Mouse (Mus musculus): ENCODE results near the gene Exoc6b. TPM values are rescaled to one million over a fixed set of nuclear protein-coding genes. Genes with fewer than 3 reads are reported as not detected.

Exoc6b gene
- polyA plus RNA-seq, 1 experiment from 2014 or later = 2.7 TPM

GRCm38 (mm10) chr6:85057641-85058040 lies 11.7 kb downstream of the Exoc6b start:
- Histone ChIP-seq H3K4me2 (no peak overlapping the region), H3K36me3 (replicated peaks) (no peaks in the 10 kb centered on the region), H3K27ac (replicated peaks) (no peak overlapping the region), H3K27me3 (no peaks in the 10 kb centered on the region), H3K4me3 (replicated peaks) (no peak overlapping the region), H3K9me3 (replicated peaks) (no peaks in the 10 kb centered on the region), H3K4me1 (replicated peaks) (no peaks in the 10 kb centered on the region), H3K9ac (no peak overlapping the region)
- ATAC-seq (ENCODE audit: insufficient read depth) = no peak
- 51% methylated on average over 1 of the region's 1 CpGs for WGBS (ENCODE audit: insufficient replicate concordance)

- H3K4me3 ChIP-seq (replicated peaks) = no peak overlapping the region
- 25% methylated on average over 4 of the region's 4 CpGs for WGBS (ENCODE audit: insufficient replicate concordance)
- no peaks in the 10 kb centered on the region for H3K4me1 ChIP-seq (replicated peaks)
- no peak overlapping the region for H3K27ac ChIP-seq (replicated peaks)
- H3K27me3 ChIP-seq = no peaks in the 10 kb centered on the region
- no peak overlapping the region for H3K9ac ChIP-seq
- ATAC-seq (ENCODE audit: insufficient read depth) = no peak
- no peaks in the 10 kb centered on the region for H3K9me3 ChIP-seq (replicated peaks)
- H3K4me2 ChIP-seq = no peak overlapping the region
- no peaks in the 10 kb centered on the region for H3K36me3 ChIP-seq (replicated peaks)
These were observed 18.2 kb downstream of the Exoc6b start for GRCm38 (mm10) chr6:85051109-85051508.

GRCm38 (mm10) chr6:85046531-85046930 lies 22.8 kb downstream of the Exoc6b start:
- H3K4me2 ChIP-seq = no peak overlapping the region
- no peak overlapping the region for H3K27ac ChIP-seq (replicated peaks)
- H3K36me3 ChIP-seq (replicated peaks) = no peaks in the 10 kb centered on the region
- H3K27me3 ChIP-seq = no peaks in the 10 kb centered on the region
- no peak overlapping the region for H3K9ac ChIP-seq
- H3K4me3 ChIP-seq (replicated peaks) = no peak overlapping the region
- ATAC-seq (ENCODE audit: insufficient read depth) = no peak
- 58% methylated on average over 3 of the region's 3 CpGs for WGBS (ENCODE audit: insufficient replicate concordance)
- H3K4me1 ChIP-seq (replicated peaks) = no peaks in the 10 kb centered on the region
- no peaks in the 10 kb centered on the region for H3K9me3 ChIP-seq (replicated peaks)

GRCm38 (mm10) chr6:85044621-85045152 lies 24.6 kb downstream of the Exoc6b start:
- H3K4me3 ChIP-seq (replicated peaks) = no peak overlapping the region
- H3K27me3 ChIP-seq = no peaks in the 10 kb centered on the region
- no peak for ATAC-seq (ENCODE audit: insufficient read depth)
- no peaks in the 10 kb centered on the region for H3K36me3 ChIP-seq (replicated peaks)
- no peak overlapping the region for H3K9ac ChIP-seq
- no peak overlapping the region for H3K27ac ChIP-seq (replicated peaks)
- H3K9me3 ChIP-seq (replicated peaks) = no peaks in the 10 kb centered on the region
- H3K4me1 ChIP-seq (replicated peaks) = no peaks in the 10 kb centered on the region
- 52% methylated on average over 4 of the region's 4 CpGs for WGBS (ENCODE audit: insufficient replicate concordance)
- H3K4me2 ChIP-seq = no peak overlapping the region

- H3K9ac ChIP-seq = no peak overlapping the region
- no peak overlapping the region for H3K4me2 ChIP-seq
- H3K27ac ChIP-seq (replicated peaks) = no peak overlapping the region
- H3K4me1 ChIP-seq (replicated peaks) = no peaks in the 10 kb centered on the region
- H3K9me3 ChIP-seq (replicated peaks) = no peaks in the 10 kb centered on the region
- no peak overlapping the region for H3K4me3 ChIP-seq (replicated peaks)
- H3K27me3 ChIP-seq = no peaks in the 10 kb centered on the region
- 3% methylated on average over 6 of the region's 6 CpGs for whole genome bisulfite sequencing (ENCODE audit: insufficient replicate concordance)
- no peaks in the 10 kb centered on the region for H3K36me3 ChIP-seq (replicated peaks)
- no peak for ATAC-seq (ENCODE audit: insufficient read depth)
These were observed 31.6 kb downstream of the Exoc6b start for GRCm38 (mm10) chr6:85037677-85038076.

- no peaks in the 10 kb centered on the region for H3K4me1 ChIP-seq (replicated peaks)
- H3K4me3 ChIP-seq (replicated peaks) = no peak overlapping the region
- H3K9ac ChIP-seq = no peak overlapping the region
- no peak overlapping the region for H3K4me2 ChIP-seq
- H3K27me3 ChIP-seq = no peaks in the 10 kb centered on the region
- ATAC-seq (ENCODE audit: insufficient read depth) = no peak
- H3K9me3 ChIP-seq (replicated peaks) = no peaks in the 10 kb centered on the region
- H3K36me3 ChIP-seq (replicated peaks) = no peaks in the 10 kb centered on the region
- H3K27ac ChIP-seq (replicated peaks) = no peak overlapping the region
- WGBS (ENCODE audit: insufficient replicate concordance) = 67% methylated on average over 1 of the region's 1 CpGs
These were observed 39.6 kb downstream of the Exoc6b start for GRCm38 (mm10) chr6:85029671-85030070.

GRCm38 (mm10) chr6:85024403-85024802 lies 44.9 kb downstream of the Exoc6b start:
- Histone ChIP-seq H3K9me3 (replicated peaks) (no peaks in the 10 kb centered on the region), H3K4me1 (replicated peaks) (no peaks in the 10 kb centered on the region)

GRCm38 (mm10) chr6:85017011-85017410 lies 52.3 kb downstream of the Exoc6b start:
- no peak for ATAC-seq (ENCODE audit: insufficient read depth)
- Histone ChIP-seq H3K36me3 (replicated peaks) (no peaks in the 10 kb centered on the region), H3K9ac (no peak overlapping the region), H3K9me3 (replicated peaks) (no peaks in the 10 kb centered on the region), H3K4me3 (replicated peaks) (no peak overlapping the region), H3K4me2 (no peak overlapping the region), H3K27ac (replicated peaks) (no peak overlapping the region), H3K27me3 (no peaks in the 10 kb centered on the region), H3K4me1 (replicated peaks) (no peaks in the 10 kb centered on the region)
- WGBS (ENCODE audit: insufficient replicate concordance) = 24% methylated on average over 2 of the region's 2 CpGs

More at GRCm38 (mm10) chr6:85024403-85024802, 44.9 kb downstream of the Exoc6b start:
- Histone ChIP-seq H3K9ac (no peak overlapping the region), H3K27me3 (no peaks in the 10 kb centered on the region), H3K4me2 (no peak overlapping the region), H3K4me3 (replicated peaks) (no peak overlapping the region), H3K36me3 (replicated peaks) (no peaks in the 10 kb centered on the region), H3K27ac (replicated peaks) (no peak overlapping the region)
- no peak for ATAC-seq (ENCODE audit: insufficient read depth)

GRCm38 (mm10) chr6:85013906-85014305 lies 55.4 kb downstream of the Exoc6b start:
- 51% methylated on average over 2 of the region's 2 CpGs for WGBS (ENCODE audit: insufficient replicate concordance)
- ATAC-seq (ENCODE audit: insufficient read depth) = no peak
- Histone ChIP-seq H3K27me3 (no peaks in the 10 kb centered on the region), H3K4me2 (no peak overlapping the region), H3K4me1 (replicated peaks) (no peaks in the 10 kb centered on the region), H3K9ac (no peak overlapping the region), H3K27ac (replicated peaks) (no peak overlapping the region), H3K4me3 (replicated peaks) (no peak overlapping the region), H3K36me3 (replicated peaks) (no peaks in the 10 kb centered on the region), H3K9me3 (replicated peaks) (no peaks in the 10 kb centered on the region)

GRCm38 (mm10) chr6:85010397-85010796 lies 58.9 kb downstream of the Exoc6b start:
- WGBS (ENCODE audit: insufficient replicate concordance) = 61% methylated on average over 2 of the region's 2 CpGs
- Histone ChIP-seq H3K27me3 (no peaks in the 10 kb centered on the region), H3K4me1 (replicated peaks) (no peaks in the 10 kb centered on the region), H3K36me3 (replicated peaks) (no peaks in the 10 kb centered on the region), H3K4me2 (no peak overlapping the region), H3K9ac (no peak overlapping the region), H3K4me3 (replicated peaks) (no peak overlapping the region), H3K27ac (replicated peaks) (no peak overlapping the region), H3K9me3 (replicated peaks) (no peaks in the 10 kb centered on the region)
- ATAC-seq (ENCODE audit: insufficient read depth) = no peak

- Histone ChIP-seq H3K4me1 (replicated peaks) (no peaks in the 10 kb centered on the region), H3K4me3 (replicated peaks) (no peak overlapping the region), H3K27ac (replicated peaks) (no peak overlapping the region), H3K9me3 (replicated peaks) (no peaks in the 10 kb centered on the region), H3K27me3 (no peaks in the 10 kb centered on the region), H3K4me2 (no peak overlapping the region), H3K9ac (no peak overlapping the region), H3K36me3 (replicated peaks) (no peaks in the 10 kb centered on the region)
- no peak for ATAC-seq (ENCODE audit: insufficient read depth)
These were observed 73.9 kb downstream of the Exoc6b start for GRCm38 (mm10) chr6:84995418-84995817.

GRCm38 (mm10) chr6:84976563-84976971 lies 92.7 kb downstream of the Exoc6b start:
- Histone ChIP-seq H3K9me3 (replicated peaks) (no peaks in the 10 kb centered on the region), H3K4me1 (replicated peaks) (no peaks in the 10 kb centered on the region; the same call in 1 of the 2 replicates), H3K9ac (no peak overlapping the region), H3K27me3 (no peaks in the 10 kb centered on the region), H3K4me2 (no peak overlapping the region), H3K27ac (replicated peaks) (no peak overlapping the region), H3K36me3 (replicated peaks) (no peaks in the 10 kb centered on the region), H3K4me3 (replicated peaks) (no peak overlapping the region)
- ATAC-seq (ENCODE audit: insufficient read depth) = peak; percentile 28
- 51% methylated on average over 3 of the region's 3 CpGs for WGBS (ENCODE audit: insufficient replicate concordance)

All from liver, embryonic 15.5 days (tissue).